Mouse (Mus musculus): ENCODE measurements at regions not wholly inside any gene's neighbourhood (a gene's known extent, or its start where the extent isn't known, plus 50 kb on each side); places are given as distances from the start of the nearest gene placed in this dataset.

GRCm38 (mm10) chr16:28999641-29000040 lies 70.2 kb upstream of the Mb21d2 start:
- Histone ChIP-seq H3K27me3 (ENCODE audit: control insufficient read depth, insufficient read depth, low read length) (no peaks in the 10 kb centered on the region), H3K4me3 (ENCODE audit: control insufficient read depth, low read depth, low read length) (no peak overlapping the region), H3K4me1 (ENCODE audit: control insufficient read depth, insufficient read depth, low read length) (no peaks in the 10 kb centered on the region), H3K27ac (ENCODE audit: control insufficient read depth, insufficient read depth, low read depth, low read length) (no peak overlapping the region), H3K36me3 (ENCODE audit: control insufficient read depth, insufficient read depth, low read length) (no peaks in the 10 kb centered on the region)
- TF ChIP-seq CTCF (IDR thresholded peaks at IDR 0.05; ENCODE audit: control insufficient read depth, insufficient read depth, insufficient replicate concordance, low read depth, low read length) (no peak), POLR2A (IDR thresholded peaks at IDR 0.05; ENCODE audit: control insufficient read depth, low read depth, low read length) (no peak)

DNA sequence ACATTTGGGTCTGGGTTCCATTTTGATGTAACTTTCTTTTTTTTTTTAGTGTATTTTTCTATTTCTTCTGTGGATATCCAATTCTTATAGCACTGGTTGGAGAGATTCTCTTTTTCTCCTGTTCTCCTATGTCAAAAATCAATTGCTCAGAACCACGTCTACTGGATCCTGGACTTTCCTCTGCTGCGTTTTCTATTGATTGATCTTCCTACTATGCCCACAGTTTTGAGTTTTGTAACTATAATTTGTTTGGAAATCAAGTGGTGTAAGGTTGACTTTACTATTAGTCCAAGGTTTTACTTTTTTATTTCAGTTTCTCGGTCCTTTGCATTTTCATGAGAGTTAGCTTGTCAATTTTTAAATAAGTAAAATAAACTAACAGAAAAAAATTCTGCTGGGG lies 67.2 kb upstream of the Mb21d2 start:
- Histone ChIP-seq H3K27ac (ENCODE audit: control insufficient read depth, insufficient read depth, low read depth, low read length) (no peak overlapping the region), H3K4me1 (ENCODE audit: control insufficient read depth, insufficient read depth, low read length) (no peaks in the 10 kb centered on the region), H3K36me3 (ENCODE audit: control insufficient read depth, insufficient read depth, low read length) (no peaks in the 10 kb centered on the region), H3K4me3 (ENCODE audit: control insufficient read depth, low read depth, low read length) (no peak overlapping the region), H3K27me3 (ENCODE audit: control insufficient read depth, insufficient read depth, low read length) (no peaks in the 10 kb centered on the region)
- TF ChIP-seq POLR2A (IDR thresholded peaks at IDR 0.05; ENCODE audit: control insufficient read depth, low read depth, low read length) (no peak), CTCF (IDR thresholded peaks at IDR 0.05; ENCODE audit: control insufficient read depth, insufficient read depth, insufficient replicate concordance, low read depth, low read length) (no peak)

- Histone ChIP-seq H3K27ac (ENCODE audit: control insufficient read depth, insufficient read depth, low read depth, low read length) (no peak overlapping the region), H3K27me3 (ENCODE audit: control insufficient read depth, insufficient read depth, low read length) (no peaks in the 10 kb centered on the region), H3K4me1 (ENCODE audit: control insufficient read depth, insufficient read depth, low read length) (no peaks in the 10 kb centered on the region), H3K4me3 (ENCODE audit: control insufficient read depth, low read depth, low read length) (no peak overlapping the region), H3K36me3 (ENCODE audit: control insufficient read depth, insufficient read depth, low read length) (no peaks in the 10 kb centered on the region)
- TF ChIP-seq POLR2A (IDR thresholded peaks at IDR 0.05; ENCODE audit: control insufficient read depth, low read depth, low read length) (no peak), CTCF (IDR thresholded peaks at IDR 0.05; ENCODE audit: control insufficient read depth, insufficient read depth, insufficient replicate concordance, low read depth, low read length) (no peak)
These were observed 61.2 kb upstream of the Mb21d2 start for GRCm38 (mm10) chr16:28990666-28991065.

DNA sequence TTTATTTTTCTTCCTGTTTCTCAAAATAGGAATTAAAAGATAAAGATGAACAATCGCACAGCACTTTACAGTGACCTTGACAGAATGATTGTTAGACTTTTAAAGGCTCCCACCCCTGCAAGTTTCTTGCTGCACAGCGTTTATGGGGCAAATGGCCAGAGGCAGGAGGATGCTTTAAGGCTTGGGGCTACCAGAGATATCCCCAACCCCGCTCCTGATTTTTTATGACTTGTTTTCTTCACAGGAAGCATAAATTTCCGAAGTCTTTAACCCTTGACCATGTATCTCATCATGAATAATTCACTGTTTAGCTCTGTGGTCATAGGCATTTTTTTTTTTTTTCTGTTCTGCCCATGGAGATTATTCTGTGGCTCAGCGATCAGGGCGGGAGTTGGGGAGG lies 55.5 kb upstream of the Mb21d2 start:
- H3K27ac ChIP-seq (ENCODE audit: control insufficient read depth, insufficient read depth, low read depth, low read length) = no peak overlapping the region
- H3K36me3 ChIP-seq (ENCODE audit: control insufficient read depth, insufficient read depth, low read length) = no peaks in the 10 kb centered on the region
- TF ChIP-seq POLR2A (IDR thresholded peaks at IDR 0.05; ENCODE audit: control insufficient read depth, low read depth, low read length) = no peak
- no peak for TF ChIP-seq CTCF (IDR thresholded peaks at IDR 0.05; ENCODE audit: control insufficient read depth, insufficient read depth, insufficient replicate concordance, low read depth, low read length)
- H3K4me3 ChIP-seq (ENCODE audit: control insufficient read depth, low read depth, low read length) = no peak overlapping the region
- H3K4me1 ChIP-seq (ENCODE audit: control insufficient read depth, insufficient read depth, low read length) = no peaks in the 10 kb centered on the region; the same call in 1 of the 2 replicates
- H3K27me3 ChIP-seq (ENCODE audit: control insufficient read depth, insufficient read depth, low read length) = no peaks in the 10 kb centered on the region

GRCm38 (mm10) chr16:28982901-28983300 lies 53.4 kb upstream of the Mb21d2 start:
- Histone ChIP-seq H3K4me1 (ENCODE audit: control insufficient read depth, insufficient read depth, low read length) (no peaks in the 10 kb centered on the region; the same call in 1 of the 2 replicates), H3K36me3 (ENCODE audit: control insufficient read depth, insufficient read depth, low read length) (no peaks in the 10 kb centered on the region), H3K27me3 (ENCODE audit: control insufficient read depth, insufficient read depth, low read length) (no peaks in the 10 kb centered on the region), H3K27ac (ENCODE audit: control insufficient read depth, insufficient read depth, low read depth, low read length) (no peak overlapping the region), H3K4me3 (ENCODE audit: control insufficient read depth, low read depth, low read length) (no peak overlapping the region)
- TF ChIP-seq CTCF (IDR thresholded peaks at IDR 0.05; ENCODE audit: control insufficient read depth, insufficient read depth, insufficient replicate concordance, low read depth, low read length) (no peak), POLR2A (IDR thresholded peaks at IDR 0.05; ENCODE audit: control insufficient read depth, low read depth, low read length) (no peak)

Measured in testis, adult 2 months (tissue).